Mouse (Mus musculus) olfactory bulb, adult 2 months (tissue): ENCODE measurements around the gene Gm49393.

Experiments
- CTCF ChIP-seq: fragments of 200-500 bp; IDR thresholded peaks from 2 replicates; pipeline ENCODE4 v1.5.1; 2012; ENCODE audit warnings: low read depth, mild to moderate bottlenecking, low read length, moderate library complexity; ENCODE audit not compliant: insufficient read depth
- POLR2A ChIP-seq: fragments of 200-500 bp; IDR thresholded peaks from 2 replicates; pipeline ENCODE4 v1.6.1; 2012; ENCODE audit warnings: mild to moderate bottlenecking, low read depth, low read length, moderate library complexity; ENCODE audit not compliant: insufficient read depth

DNA sequence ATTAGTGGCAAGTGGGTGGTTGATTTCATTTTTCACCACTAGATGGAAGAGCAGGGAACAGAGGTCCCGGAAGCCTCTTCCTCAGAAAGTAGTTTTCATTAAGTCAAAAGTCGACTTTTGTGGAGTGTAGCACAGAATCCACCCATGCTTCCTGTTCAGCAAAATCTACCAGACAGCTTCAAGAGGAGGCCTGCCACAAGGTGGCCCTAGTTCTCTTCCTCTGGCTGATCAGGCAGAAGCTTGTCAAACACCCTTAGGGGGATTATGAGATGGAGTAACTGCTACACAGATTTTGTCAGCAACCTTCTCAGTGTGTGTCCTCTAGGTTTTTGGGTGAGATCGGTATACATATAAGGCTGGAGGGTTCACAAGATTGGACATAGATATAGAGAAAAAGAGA is 109.3 kb downstream of the Gm49393 start:
- no peak for TF ChIP-seq CTCF
- TF ChIP-seq POLR2A, result no peak
